Mouse (Mus musculus) limb, embryonic 14.5 days (tissue): ENCODE results near the gene Prr3. TPM values are rescaled to one million over a fixed set of nuclear protein-coding genes. Genes with fewer than 3 reads are reported as not detected.
A peak's percentile ranks its signal among the peaks of the same experiment; 100 is the strongest.
"Not testable (repeated sequence)": the region's sequence is repeated elsewhere in the genome, so short reads cannot be mapped to it uniquely, and the experiment has no call there.

Experiments
- ATAC-seq: fragments of 200-750 bp; cut with Nextera tagmentation; 2 replicates; pipeline ENCODE4 v1.8.0; 2017; ENCODE audit warnings: low read depth, moderate number of reproducible peaks, moderate TSS enrichment; ENCODE audit not compliant: low FRiP score
- DNase-seq: peaks from one replicate; pipeline ENCODE4 v3.0.0-alpha.2; 2015; ENCODE audit warnings: low spot score
- H3K27ac ChIP-seq: fragments of 300-500 bp; sonication (generic); replicated peaks from 2 replicates; pipeline ENCODE4 v1.5.1; 2014; ENCODE audit warnings: low read depth, mild to moderate bottlenecking, low read length, moderate library complexity, mixed read lengths
- H3K27me3 ChIP-seq: fragments of 300-500 bp; sonication (generic); 2 replicates; pipeline ENCODE4 v1.6.1; 2014; ENCODE audit warnings: low read length, mixed read lengths; ENCODE audit not compliant: control insufficient read depth, insufficient read depth
- H3K36me3 ChIP-seq: fragments of 300-500 bp; sonication (generic); 2 replicates; pipeline ENCODE4 v1.6.1; 2014; ENCODE audit warnings: mild to moderate bottlenecking, low read length, moderate library complexity, mixed read lengths; ENCODE audit not compliant: control insufficient read depth, insufficient read depth
- H3K4me1 ChIP-seq: fragments of 300-500 bp; sonication (generic); 2 replicates; pipeline ENCODE4 v1.6.1; 2014; ENCODE audit warnings: antibody characterized with exemption, low read length, mixed read lengths; ENCODE audit not compliant: control insufficient read depth, insufficient read depth
- H3K4me2 ChIP-seq: fragments of 300-500 bp; sonication (generic); replicated peaks from 2 replicates; pipeline ENCODE4 v1.6.1; 2014; ENCODE audit warnings: low read depth, mild to moderate bottlenecking, low read length, moderate library complexity; ENCODE audit not compliant: severe bottlenecking
- H3K4me3 ChIP-seq: fragments of 300-500 bp; sonication (generic); replicated peaks from 2 replicates; pipeline ENCODE4 v1.5.1; 2014; ENCODE audit warnings: low read length
- H3K9ac ChIP-seq: fragments of 300-500 bp; sonication (generic); 2 replicates; pipeline ENCODE4 v1.6.1; 2014; ENCODE audit warnings: mild to moderate bottlenecking, low read depth, low read length, moderate library complexity; ENCODE audit not compliant: severe bottlenecking
- H3K9me3 ChIP-seq: fragments of 300-500 bp; sonication (generic); 2 replicates; pipeline ENCODE4 v1.6.1; 2016; ENCODE audit warnings: low read length; ENCODE audit not compliant: control insufficient read depth
- POLR2A ChIP-seq: fragments of 200-500 bp; IDR thresholded peaks from 2 replicates; pipeline ENCODE4 v1.8.0; 2012; ENCODE audit warnings: inconsistent platforms, mild to moderate bottlenecking, moderate library complexity, borderline replicate concordance; ENCODE audit not compliant: insufficient read depth, insufficient read length; ENCODE audit errors: extremely low read depth
- WGBS: fragments of 180-500 bp; shearing (Covaris S2); extraction: QIAGEN DNeasy Blood & Tissue Kit; methylation state at CpG from one replicate; pipeline ENCODE4 v1.1.7; 2014; 5-methylcytosine and 5-hydroxymethylcytosine counted together
- polyA plus RNA-seq, 2 experiments: library from polyadenylated mRNA; depleted of rRNA in 1 of 2; stranded (reverse) in 1 of 2; unstranded in 1 of 2; fragments of >200 nt; fragmentation: Nextera tagmentation in 1 of 2; extraction: Ambion mirVana in 1 of 2; gene quantifications; 2 replicates each; pipeline versions ENCODE4 v1.2.1 to v1.2.3; 2012 to 2014

Gene Prr3
- polyA plus RNA-seq, 2 experiments: 34.7 to 57.8 TPM

DNA sequence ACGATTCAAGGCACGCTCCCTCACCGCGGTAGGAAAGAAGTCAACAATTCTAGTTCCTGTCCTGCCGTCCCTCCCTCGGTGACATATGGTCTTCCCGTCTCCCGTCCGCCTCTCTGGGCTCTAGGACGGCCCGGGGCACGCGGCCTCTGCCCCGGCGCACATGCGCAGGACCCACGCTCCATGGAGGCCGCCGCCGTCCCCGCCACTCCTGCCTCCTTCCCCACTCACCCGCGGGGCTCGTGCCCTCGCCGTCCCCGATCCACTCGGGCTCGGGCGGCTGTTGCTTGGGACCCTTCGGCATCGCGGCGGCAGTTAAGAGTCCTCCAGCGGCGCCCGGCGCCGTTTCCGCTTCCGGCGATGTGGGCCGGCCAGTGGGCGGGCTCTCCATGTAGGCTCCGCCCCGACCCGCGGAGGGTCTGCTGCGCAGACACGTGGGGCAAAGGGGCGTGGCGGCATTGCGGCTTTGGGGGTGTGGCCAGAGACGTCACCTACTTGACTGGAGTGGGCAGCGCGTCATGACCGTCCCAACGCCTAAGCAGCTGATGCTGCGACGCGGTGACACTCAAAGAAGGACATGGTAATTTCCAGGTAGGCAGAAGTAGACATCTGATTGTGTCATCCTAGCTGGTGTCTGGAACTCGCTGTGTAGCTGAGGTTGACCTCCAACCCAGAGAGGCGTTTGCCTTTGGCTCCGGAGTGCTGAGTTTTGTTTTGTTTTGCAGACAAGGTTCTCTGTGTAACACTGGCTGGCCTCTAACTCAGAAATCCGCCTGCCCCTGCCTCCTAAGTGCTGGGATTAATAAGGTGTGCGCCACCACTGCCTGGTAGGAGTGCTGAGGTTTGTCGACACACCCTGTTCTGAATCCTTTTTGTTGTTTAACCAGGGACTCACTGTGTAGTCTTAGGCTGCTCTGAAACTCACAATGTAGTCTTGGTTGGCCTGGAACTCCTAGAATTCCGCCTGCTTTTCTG, 10.3 kb downstream of the Prr3 start, which contains the start of gene Abcf1:
TSS of gene Abcf1 (minus strand) at position 344 of the 972 bp plus-strand sequence.
- WGBS: 1% methylated on average over 68 of the region's 68 CpGs
- Histone ChIP-seq H3K27me3 (no peaks in the 10 kb centered on the region), H3K36me3 (peaks cover 31% of the 10 kb centered on the region), H3K4me3 (peak within 1 kb of the TSS; percentile 74), H3K9me3 (no peaks in the 10 kb centered on the region), H3K9ac (peak within 1 kb of the TSS; percentile 75), H3K4me1 (peaks cover 7% of the 10 kb centered on the region), H3K27ac (peak within 1 kb of the TSS; percentile 67), H3K4me2 (peak within 1 kb of the TSS; percentile 85)
- 0 out of 2 replicates have a peak, but pooled peaks have one; percentile 63 for TF ChIP-seq POLR2A
- peak; percentile 98 for ATAC-seq
- peak; percentile 96 for DNase-seq

DNA sequence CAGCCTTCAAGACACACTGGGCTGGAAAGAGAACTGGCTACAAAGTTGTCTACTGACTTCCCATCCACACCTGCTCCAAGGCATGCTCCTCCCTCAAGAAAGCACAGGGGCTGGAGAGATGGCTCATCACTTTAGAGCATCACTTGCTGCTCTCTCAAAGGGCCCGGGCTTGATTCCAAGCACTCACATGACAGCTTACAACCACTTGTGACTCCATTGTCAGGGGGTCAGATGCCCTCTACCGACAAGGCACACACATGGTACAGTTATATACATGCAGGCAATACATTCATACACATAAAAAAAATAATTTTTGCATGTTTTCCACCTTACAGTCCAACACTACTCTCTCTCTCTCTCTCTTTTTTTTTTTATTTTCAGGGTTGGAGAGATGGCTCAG, 12.4 kb downstream of the Prr3 start:
- 88% methylated on average over 2 of the region's 2 CpGs for WGBS
- DNase-seq (no peak), ATAC-seq (no peak)
- TF ChIP-seq POLR2A: no peak
- H3K9ac ChIP-seq: no peak overlapping the region
- H3K4me1 ChIP-seq: peaks cover 7% of the 10 kb centered on the region
- H3K9me3 ChIP-seq: no peaks in the 10 kb centered on the region
- no peak overlapping the region for H3K27ac ChIP-seq
- H3K27me3 ChIP-seq: no peaks in the 10 kb centered on the region
- H3K4me3 ChIP-seq: no peak overlapping the region
- peaks cover 31% of the 10 kb centered on the region for H3K36me3 ChIP-seq
- no peak overlapping the region for H3K4me2 ChIP-seq

DNA sequence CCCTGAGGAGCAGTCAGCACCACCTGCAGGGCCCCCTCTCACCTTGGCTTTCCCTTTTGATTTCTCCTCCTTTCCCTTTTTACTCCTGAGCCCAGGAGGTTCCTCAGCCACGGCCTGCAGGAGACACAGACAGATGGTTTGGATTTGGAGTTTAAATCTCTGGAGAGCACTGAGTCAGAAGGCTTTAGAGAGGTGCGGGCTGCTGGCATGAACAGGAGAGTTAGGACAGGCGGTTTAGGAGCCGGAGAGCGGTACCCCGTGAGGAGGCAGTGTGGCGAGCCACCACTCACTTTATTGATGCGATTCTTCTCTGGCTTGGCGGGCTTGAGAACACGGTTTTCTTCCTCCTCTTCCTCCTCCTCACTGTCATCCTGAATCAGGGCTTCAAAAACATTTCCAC, 16.8 kb downstream of the Prr3 start:
- peaks cover 66% of the 10 kb centered on the region for H3K36me3 ChIP-seq
- H3K4me3 ChIP-seq: no peak overlapping the region
- no peak for TF ChIP-seq POLR2A
- ATAC-seq (no peak), DNase-seq (no peak)
- no peaks in the 10 kb centered on the region for H3K9me3 ChIP-seq
- whole genome bisulfite sequencing: 86% methylated on average over 10 of the region's 10 CpGs
- no peak overlapping the region for H3K4me2 ChIP-seq
- no peak overlapping the region for H3K27ac ChIP-seq
- H3K9ac ChIP-seq: no peak overlapping the region
- no peaks in the 10 kb centered on the region for H3K4me1 ChIP-seq
- no peaks in the 10 kb centered on the region for H3K27me3 ChIP-seq

DNA sequence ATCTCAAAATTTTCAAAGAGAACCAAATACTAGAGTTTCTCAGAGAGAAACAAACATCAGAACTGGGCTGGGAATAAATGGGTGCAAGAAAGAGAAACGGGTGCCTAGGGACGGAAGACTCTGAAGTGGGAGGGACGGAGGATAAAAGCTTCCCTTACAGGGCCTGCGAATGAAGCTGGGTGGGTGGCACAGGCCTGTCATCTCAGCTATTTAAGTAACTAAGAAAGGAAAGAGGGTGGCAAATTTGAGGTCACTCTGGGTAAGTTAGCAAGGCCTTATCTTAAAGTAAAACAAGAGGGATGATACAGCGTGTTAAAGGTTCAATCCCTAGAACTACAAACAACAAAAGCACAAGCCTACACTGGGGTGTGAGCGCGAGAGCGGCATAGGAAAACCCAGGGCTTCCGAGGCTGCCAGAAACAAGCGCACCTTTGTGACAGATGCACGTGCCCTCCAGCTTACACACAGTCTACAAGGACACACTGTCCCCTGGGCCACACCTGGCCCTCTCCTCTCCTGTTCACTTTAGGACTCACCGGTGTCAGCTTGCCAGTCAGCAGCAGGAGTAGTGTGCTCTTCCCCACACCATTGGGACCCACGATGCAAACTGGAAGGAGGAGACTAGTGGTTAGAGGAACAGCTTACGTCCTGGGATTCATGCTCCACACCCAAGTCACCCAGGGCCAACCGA, 21.4 kb downstream of the Prr3 start:
- Histone ChIP-seq H3K4me1 (no peaks in the 10 kb centered on the region), H3K4me3 (no peak overlapping the region), H3K9me3 (no peaks in the 10 kb centered on the region), H3K27ac (no peak overlapping the region), H3K9ac (no peak overlapping the region), H3K36me3 (peaks cover 81% of the 10 kb centered on the region), H3K4me2 (no peak overlapping the region), H3K27me3 (no peaks in the 10 kb centered on the region)
- ATAC-seq (no peak), DNase-seq (no peak)
- TF ChIP-seq POLR2A: no peak
- WGBS: 96% methylated on average over 15 of the region's 15 CpGs

DNA sequence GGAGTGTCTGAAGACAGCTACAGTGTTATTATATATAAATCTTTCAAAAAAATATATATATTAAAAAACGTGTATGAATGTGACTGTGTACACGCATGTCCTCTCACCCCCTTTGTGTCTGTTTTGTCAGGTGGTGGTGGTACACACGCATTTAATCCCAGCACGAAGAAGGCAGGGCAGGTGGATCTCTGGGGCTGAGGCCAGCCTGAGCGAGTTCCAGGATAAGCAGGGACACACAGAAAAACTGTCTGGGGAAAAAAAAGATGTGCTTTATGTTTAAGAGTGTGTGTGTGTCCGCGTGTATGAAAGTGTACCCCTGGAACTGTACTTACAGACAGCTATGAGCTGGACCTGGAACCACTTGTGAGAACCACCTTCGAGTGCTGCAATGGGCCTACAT, 25.4 kb downstream of the Prr3 start:
- 78% methylated on average over 8 of the region's 8 CpGs for WGBS
- Histone ChIP-seq H3K9ac (no peak overlapping the region), H3K4me1 (no peaks in the 10 kb centered on the region), H3K36me3 (peaks cover 42% of the 10 kb centered on the region), H3K4me3 (no peak overlapping the region), H3K9me3 (no peaks in the 10 kb centered on the region), H3K27ac (no peak overlapping the region), H3K27me3 (no peaks in the 10 kb centered on the region), H3K4me2 (no peak overlapping the region)
- no peak for TF ChIP-seq POLR2A
- ATAC-seq: no peak
- no peak for DNase-seq

DNA sequence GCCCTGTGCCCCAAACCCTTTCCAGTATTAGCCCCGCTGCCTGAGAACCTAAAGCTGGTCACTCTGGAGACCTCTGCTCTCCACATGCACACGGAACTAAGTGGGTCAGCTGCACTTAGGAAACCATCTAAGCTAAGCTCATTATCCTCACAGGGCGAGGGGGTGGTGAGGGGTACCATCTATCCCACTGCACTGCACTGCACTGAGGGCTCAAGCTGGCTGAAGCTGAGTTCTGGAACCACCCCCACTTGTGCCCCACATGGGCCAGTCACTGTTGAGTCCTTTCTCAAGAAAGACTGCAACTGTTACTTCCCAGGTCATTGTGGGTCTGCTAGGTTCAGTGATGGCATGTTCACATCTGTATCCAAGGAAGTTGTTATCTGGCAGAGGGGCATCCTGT, 27.5 kb downstream of the Prr3 start:
- 96% methylated on average over 2 of the region's 3 CpGs for WGBS
- H3K4me3 ChIP-seq, H3K4me1 ChIP-seq, H3K27ac ChIP-seq, H3K27me3 ChIP-seq, H3K9me3 ChIP-seq, DNase-seq, H3K9ac ChIP-seq, ATAC-seq, H3K4me2 ChIP-seq: not testable (repeated sequence)
- peaks cover 21% of the 10 kb centered on the region for H3K36me3 ChIP-seq

DNA sequence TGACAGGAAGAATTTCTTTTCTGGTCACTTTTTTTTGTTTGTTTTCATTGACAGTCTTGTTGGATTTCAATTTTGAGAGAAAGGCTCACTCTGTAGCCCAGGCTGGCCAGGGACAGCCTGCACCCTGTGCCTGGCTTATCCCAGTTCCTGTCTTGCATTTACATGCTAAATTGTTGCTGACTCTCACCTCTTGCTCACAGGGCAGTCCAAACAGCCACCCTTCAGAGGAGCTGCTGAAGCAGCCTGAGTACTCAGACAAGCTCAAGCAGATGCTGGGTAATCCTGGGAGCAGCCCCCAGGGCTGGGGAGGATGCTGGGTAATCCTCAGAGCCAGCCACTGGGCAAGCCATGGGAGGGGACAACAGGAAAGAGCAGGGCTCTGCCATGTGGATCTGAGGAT, 29.1 kb downstream of the Prr3 start:
- not testable (repeated sequence) for ATAC-seq, DNase-seq

More for the DNA sequence above, 29.1 kb downstream of the Prr3 start:
- not testable (repeated sequence) for H3K27me3 ChIP-seq, H3K4me1 ChIP-seq, H3K36me3 ChIP-seq, H3K4me2 ChIP-seq, H3K9me3 ChIP-seq, H3K27ac ChIP-seq, H3K9ac ChIP-seq, H3K4me3 ChIP-seq
